Mouse (Mus musculus): ENCODE results near the gene 1700001O22Rik.

The 1700001O22Rik gene

GRCm38 (mm10) chr2:30782312-30783290 is 20.9 kb downstream of the 1700001O22Rik start:
- DNase-seq (ENCODE audit: inconsistent age in 2 of 2, low spot score in 1 of 2): no peak

- peak in 1 of 2 experiments; percentile 62 for DNase-seq (ENCODE audit: inconsistent age in 2 of 2, low spot score in 1 of 2)
Observed at GRCm38 (mm10) chr2:30779241-30779640, 24.2 kb downstream of the 1700001O22Rik start.

- DNase-seq (ENCODE audit: inconsistent age in 2 of 2, low spot score in 1 of 2): no peak
Observed at GRCm38 (mm10) chr2:30778235-30778634, 25.2 kb downstream of the 1700001O22Rik start.

GRCm38 (mm10) chr2:30777266-30777665 is 26.2 kb downstream of the 1700001O22Rik start:
- DNase-seq (ENCODE audit: inconsistent age in 2 of 2, low spot score in 1 of 2): no peak

- no peak for DNase-seq (ENCODE audit: inconsistent age in 2 of 2, low spot score in 1 of 2)
Observed at GRCm38 (mm10) chr2:30775955-30776354, 27.5 kb downstream of the 1700001O22Rik start.

GRCm38 (mm10) chr2:30773313-30774005 is 30.0 kb downstream of the 1700001O22Rik start:
- peak in 1 of 2 experiments; percentile 44 for DNase-seq (ENCODE audit: inconsistent age in 2 of 2, low spot score in 1 of 2)

- peak; percentile 74 to 85 for DNase-seq (ENCODE audit: inconsistent age in 2 of 2, low spot score in 1 of 2)
Observed at GRCm38 (mm10) chr2:30772581-30773312, 30.7 kb downstream of the 1700001O22Rik start.

- peak; percentile 92 to 96 for DNase-seq (ENCODE audit: inconsistent age in 2 of 2, low spot score in 1 of 2)
Observed at GRCm38 (mm10) chr2:30771806-30772460, 31.5 kb downstream of the 1700001O22Rik start.

- DNase-seq (ENCODE audit: inconsistent age in 2 of 2, low spot score in 1 of 2): peak in 1 of 2 experiments; percentile 55
Observed at GRCm38 (mm10) chr2:30771368-30771805, 32.1 kb downstream of the 1700001O22Rik start.

- DNase-seq (ENCODE audit: inconsistent age in 2 of 2, low spot score in 1 of 2): peak; percentile 48 to 80
Observed at GRCm38 (mm10) chr2:30769187-30769586, 34.3 kb downstream of the 1700001O22Rik start.

- DNase-seq (ENCODE audit: inconsistent age in 2 of 2, low spot score in 1 of 2): no peak
Observed at GRCm38 (mm10) chr2:30768529-30768928, 34.9 kb downstream of the 1700001O22Rik start.

- no peak for DNase-seq (ENCODE audit: inconsistent age in 2 of 2, low spot score in 1 of 2)
Observed at GRCm38 (mm10) chr2:30767626-30768240, 35.7 kb downstream of the 1700001O22Rik start.

- no peak for DNase-seq (ENCODE audit: inconsistent age in 2 of 2, low spot score in 1 of 2)
Observed at GRCm38 (mm10) chr2:30766446-30766845, 37.0 kb downstream of the 1700001O22Rik start.

GRCm38 (mm10) chr2:30760706-30761105 is 42.8 kb downstream of the 1700001O22Rik start:
- DNase-seq (ENCODE audit: inconsistent age in 2 of 2, low spot score in 1 of 2): peak; percentile 47 to 77

GRCm38 (mm10) chr2:30759858-30760547 is 43.5 kb downstream of the 1700001O22Rik start:
- peak in 1 of 2 experiments; percentile 55 for DNase-seq (ENCODE audit: inconsistent age in 2 of 2, low spot score in 1 of 2)

- peak in 1 of 2 experiments; percentile 47 for DNase-seq (ENCODE audit: inconsistent age in 2 of 2, low spot score in 1 of 2)
Observed at GRCm38 (mm10) chr2:30759442-30759841, 44.0 kb downstream of the 1700001O22Rik start.

GRCm38 (mm10) chr2:30759088-30759374 is 44.4 kb downstream of the 1700001O22Rik start:
- no peak for DNase-seq (ENCODE audit: inconsistent age in 2 of 2, low spot score in 1 of 2)

GRCm38 (mm10) chr2:30758341-30759087 is 44.9 kb downstream of the 1700001O22Rik start:
- DNase-seq (ENCODE audit: inconsistent age in 2 of 2, low spot score in 1 of 2): peak; percentile 87 to 93
